Mouse (Mus musculus) stomach, postnatal 0 days (tissue): ENCODE measurements around the gene Gm28051.

Source experiments
- CTCF ChIP-seq: IDR thresholded peaks from 2 replicates; pipeline ENCODE4 v1.5.1; 2016; ENCODE audit warnings: antibody characterized with exemption, low read depth, mild to moderate bottlenecking, moderate library complexity
- EP300 ChIP-seq: optimal IDR thresholded peaks from 2 replicates; pipeline ENCODE3; 2016; ENCODE audit warnings: antibody characterized with exemption

- TF ChIP-seq CTCF (no peak), EP300 (no peak)
These were observed 44.3 kb downstream of the Gm28051 start for GRCm38 (mm10) chr12:102713153-102713865.
